Mouse (Mus musculus) embryonic facial prominence, embryonic 11.5 days (tissue): ENCODE measurements at regions not wholly inside any gene's neighbourhood (a gene's known extent, or its start where the extent isn't known, plus 50 kb on each side); places are given as distances from the start of the nearest gene placed in this dataset.
A peak's percentile ranks its signal among the peaks of the same experiment; 100 is the strongest.

ENCODE experiments used
- ATAC-seq: fragments of 200-750 bp; cut with Nextera tagmentation; replicated peaks from 2 replicates; pipeline ENCODE4 v1.8.0; 2017; ENCODE audit warnings: low read depth; ENCODE audit not compliant: insufficient number of reproducible peaks, low FRiP score, low TSS enrichment
- DNase-seq: peaks from one replicate; pipeline ENCODE4 v3.0.0-alpha.2; 2015; ENCODE audit warnings: low spot score
- H3K27ac ChIP-seq: fragments of 300-500 bp; sonication (generic); replicated peaks from 2 replicates; pipeline ENCODE4 v1.5.1; 2014; ENCODE audit warnings: mild to moderate bottlenecking, low read depth, low read length, control low read depth
- H3K27me3 ChIP-seq: fragments of 300-500 bp; sonication (generic); 2 replicates; pipeline ENCODE4 v1.6.1; 2014; ENCODE audit warnings: mild to moderate bottlenecking, low read length, moderate library complexity, mixed read lengths; ENCODE audit not compliant: control insufficient read depth, insufficient read depth
- H3K36me3 ChIP-seq: fragments of 300-500 bp; sonication (generic); replicated peaks from 2 replicates; pipeline ENCODE4 v1.6.1; 2014; ENCODE audit warnings: low read depth, mild to moderate bottlenecking, low read length, moderate library complexity, mixed read lengths; ENCODE audit not compliant: control insufficient read depth, insufficient read depth
- H3K4me1 ChIP-seq: fragments of 300-500 bp; sonication (generic); 2 replicates; pipeline ENCODE4 v1.6.1; 2014; ENCODE audit warnings: low read length, mixed read lengths; ENCODE audit not compliant: control insufficient read depth, insufficient read depth
- H3K4me2 ChIP-seq: fragments of 300-500 bp; sonication (generic); 2 replicates; pipeline ENCODE4 v1.6.1; 2014; ENCODE audit warnings: low read depth, mild to moderate bottlenecking, control low read depth, low read length, moderate library complexity
- H3K4me3 ChIP-seq: fragments of 300-500 bp; sonication (generic); 2 replicates; pipeline ENCODE4 v1.5.1; 2014; ENCODE audit warnings: low read depth, low read length, control low read depth
- H3K9ac ChIP-seq: fragments of 300-500 bp; sonication (generic); replicated peaks from 2 replicates; pipeline ENCODE4 v1.6.1; 2014; ENCODE audit warnings: mild to moderate bottlenecking, control low read depth, low read length
- H3K9me3 ChIP-seq: fragments of 300-500 bp; sonication (generic); replicated peaks from 2 replicates; pipeline ENCODE4 v1.6.1; 2016; ENCODE audit warnings: mild to moderate bottlenecking, low read length, inconsistent platforms, mixed read lengths; ENCODE audit not compliant: control insufficient read depth
- WGBS: fragments of 180-500 bp; shearing (Covaris S2); extraction: QIAGEN DNeasy Blood & Tissue Kit; methylation state at CpG from one replicate; pipeline ENCODE4 v1.1.7; 2014; 5-methylcytosine and 5-hydroxymethylcytosine counted together

DNA sequence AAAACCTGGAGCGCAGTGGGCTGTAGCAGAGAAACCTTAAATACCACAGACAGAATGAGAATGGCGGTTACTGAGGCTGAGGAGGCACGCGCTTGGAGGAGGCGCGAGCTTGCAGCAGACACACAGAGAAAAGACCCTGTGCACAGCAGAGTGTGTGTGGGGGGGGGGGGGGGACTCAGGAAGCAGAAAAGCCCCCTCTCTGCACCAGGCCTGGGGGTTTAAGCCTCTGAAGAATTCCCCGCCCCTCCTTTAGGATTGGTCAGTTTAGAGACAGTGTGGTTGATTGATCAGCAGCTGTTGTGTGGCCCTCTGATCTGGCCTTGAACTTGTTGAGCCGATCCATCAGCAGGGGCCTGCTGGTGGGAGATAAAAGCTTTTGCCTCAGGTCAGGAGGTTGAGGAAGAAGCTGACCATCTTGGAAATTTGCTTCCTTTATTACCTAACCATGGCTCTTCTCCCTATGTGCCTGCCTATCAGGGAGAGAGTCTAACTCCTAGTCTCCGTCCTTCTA is 117.5 kb downstream of the Inhbb start:
- ATAC-seq = no peak
- 27% methylated on average over 9 of the region's 9 CpGs for WGBS
- no peak overlapping the region for H3K27ac ChIP-seq
- no peaks in the 10 kb centered on the region for H3K9me3 ChIP-seq
- no peaks in the 10 kb centered on the region for H3K27me3 ChIP-seq
- H3K4me3 ChIP-seq = no peak overlapping the region
- H3K4me2 ChIP-seq = no peak overlapping the region
- no peaks in the 10 kb centered on the region for H3K36me3 ChIP-seq
- no peak overlapping the region for H3K9ac ChIP-seq
- DNase-seq = peak; percentile 15
- no peaks in the 10 kb centered on the region for H3K4me1 ChIP-seq

DNA sequence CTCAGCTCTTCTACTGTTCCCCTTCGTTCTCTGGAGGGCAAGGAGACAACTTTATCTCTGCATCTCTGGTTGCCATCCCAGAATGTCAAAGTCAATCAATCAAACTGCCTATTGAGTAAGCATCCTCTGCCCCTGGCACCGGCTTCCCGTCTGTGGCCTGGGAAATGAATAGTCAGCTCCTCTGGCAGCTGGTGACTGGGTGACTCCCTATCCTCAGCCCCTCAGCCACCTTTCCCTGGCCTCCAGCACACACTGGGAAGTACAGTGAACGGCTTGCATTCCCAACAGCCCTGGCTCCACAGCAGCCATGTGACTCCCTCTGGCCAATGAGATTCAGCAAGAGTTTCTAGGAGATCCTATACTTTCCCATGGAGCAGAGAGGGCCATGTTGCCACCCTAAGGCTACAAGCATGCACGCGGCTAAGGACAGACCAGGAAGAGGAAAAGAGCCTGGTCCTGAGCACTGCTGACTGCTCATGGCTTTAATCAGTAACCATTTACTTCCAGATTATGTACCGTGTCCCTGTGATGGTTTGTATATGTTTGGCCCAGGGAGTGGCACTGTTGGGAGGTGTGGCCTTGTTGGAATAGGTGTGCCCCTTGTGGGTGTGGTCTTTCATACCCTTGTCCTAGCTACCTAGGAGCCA is 119.6 kb downstream of the Inhbb start:
- no peak for DNase-seq
- no peak for ATAC-seq
- Histone ChIP-seq H3K4me2 (no peak overlapping the region), H3K9ac (no peak overlapping the region), H3K36me3 (no peaks in the 10 kb centered on the region), H3K27me3 (no peaks in the 10 kb centered on the region), H3K27ac (no peak overlapping the region), H3K4me3 (no peak overlapping the region), H3K4me1 (no peaks in the 10 kb centered on the region), H3K9me3 (no peaks in the 10 kb centered on the region)
- WGBS = 72% methylated on average over 7 of the region's 7 CpGs

- Histone ChIP-seq H3K9me3 (no peaks in the 10 kb centered on the region), H3K36me3 (no peaks in the 10 kb centered on the region), H3K4me2 (no peak overlapping the region), H3K4me3 (no peak overlapping the region), H3K27ac (no peak overlapping the region), H3K4me1 (no peaks in the 10 kb centered on the region), H3K9ac (no peak overlapping the region), H3K27me3 (no peaks in the 10 kb centered on the region)
- DNase-seq (no peak), ATAC-seq (no peak)
- 91% methylated on average over 7 of the region's 7 CpGs for WGBS
Measured at GRCm38 (mm10) chr1:119301931-119302330, 120.1 kb downstream of the Inhbb start.

- Histone ChIP-seq H3K27me3 (no peaks in the 10 kb centered on the region), H3K4me1 (no peaks in the 10 kb centered on the region), H3K4me2 (no peak overlapping the region), H3K4me3 (no peak overlapping the region), H3K36me3 (no peaks in the 10 kb centered on the region), H3K9ac (no peak overlapping the region), H3K27ac (no peak overlapping the region), H3K9me3 (no peaks in the 10 kb centered on the region)
- ATAC-seq (no peak), DNase-seq (no peak)
- 87% methylated on average over 11 of the region's 11 CpGs for WGBS
Measured at GRCm38 (mm10) chr1:119301258-119301657, 120.8 kb downstream of the Inhbb start.

DNA sequence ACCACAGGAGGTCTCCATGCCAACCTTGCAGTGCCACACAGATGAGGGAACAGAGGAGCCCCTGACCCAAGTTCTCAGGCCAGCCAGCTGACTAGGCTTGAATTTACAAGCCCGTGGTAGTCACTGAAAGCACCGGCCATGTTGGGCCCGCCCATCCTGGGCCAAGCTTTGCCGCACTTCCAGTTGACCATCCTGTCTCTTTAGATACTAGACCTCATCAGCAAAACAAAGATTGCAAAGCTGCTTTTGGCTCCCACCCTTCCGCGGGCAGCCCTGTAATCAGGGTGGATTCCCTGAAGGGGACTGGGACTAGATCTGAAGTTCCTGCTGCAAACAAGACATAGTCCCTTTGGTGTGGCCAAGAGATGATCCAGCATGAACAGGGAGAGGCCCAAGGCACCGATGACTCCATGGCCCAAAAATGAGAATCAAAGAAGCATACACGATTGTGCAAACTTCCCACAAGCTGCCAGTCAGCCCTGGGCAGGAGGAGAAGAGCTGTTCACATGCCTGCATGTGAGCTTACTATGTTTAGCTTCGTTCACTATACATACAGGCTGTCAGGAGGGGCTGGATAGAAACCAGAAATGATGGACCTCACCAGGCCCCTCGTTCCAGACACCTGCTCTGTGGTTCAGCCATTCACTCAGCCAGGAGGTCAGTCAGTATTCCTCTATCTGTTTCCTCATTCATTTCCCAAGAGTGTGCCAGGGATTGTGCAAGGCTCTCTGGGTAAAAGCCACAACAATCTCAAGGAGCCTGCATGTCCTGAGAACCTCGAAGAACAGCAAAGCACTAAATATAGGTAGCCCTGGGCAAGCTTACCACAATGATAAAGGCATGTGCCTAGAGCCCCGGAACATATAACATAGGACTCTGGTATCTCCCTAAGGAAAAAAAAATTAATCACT is 122.0 kb downstream of the Inhbb start:
- Histone ChIP-seq H3K4me2 (no peak overlapping the region), H3K4me1 (no peaks in the 10 kb centered on the region), H3K36me3 (no peaks in the 10 kb centered on the region), H3K9ac (no peak overlapping the region), H3K9me3 (no peaks in the 10 kb centered on the region), H3K27ac (no peak overlapping the region), H3K27me3 (no peaks in the 10 kb centered on the region), H3K4me3 (no peak overlapping the region)
- 85% methylated on average over 12 of the region's 12 CpGs for WGBS
- DNase-seq (no peak), ATAC-seq (no peak)

- Histone ChIP-seq H3K9me3 (no peaks in the 10 kb centered on the region), H3K4me1 (no peaks in the 10 kb centered on the region), H3K27me3 (no peaks in the 10 kb centered on the region), H3K9ac (no peak overlapping the region), H3K4me2 (no peak overlapping the region), H3K4me3 (no peak overlapping the region), H3K27ac (no peak overlapping the region), H3K36me3 (no peaks in the 10 kb centered on the region)
- ATAC-seq (no peak), DNase-seq (no peak)
- WGBS = 66% methylated on average over 6 of the region's 6 CpGs
Measured at GRCm38 (mm10) chr1:119298696-119299230, 123.3 kb downstream of the Inhbb start.

DNA sequence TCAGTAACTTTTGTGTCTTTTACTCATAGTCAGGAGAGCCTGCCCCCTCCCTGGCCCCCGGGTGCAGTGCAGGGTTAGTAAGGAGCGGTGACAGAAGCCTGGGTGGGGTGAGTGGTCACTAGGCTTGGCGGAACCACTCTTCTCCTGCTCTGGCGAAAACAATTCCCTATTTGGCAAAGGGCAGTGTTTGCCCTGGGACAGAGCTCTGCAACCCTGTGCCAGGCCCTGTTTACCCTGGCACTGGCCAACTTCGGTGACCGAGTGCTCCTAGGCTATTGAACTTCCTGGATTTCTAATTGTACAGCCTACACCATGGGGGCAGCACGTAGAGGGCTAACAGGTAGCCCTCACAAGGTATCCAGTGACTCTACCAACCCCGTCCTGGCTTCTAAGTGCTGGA is 126.9 kb downstream of the Inhbb start:
- WGBS = 88% methylated on average over 8 of the region's 8 CpGs
- Histone ChIP-seq H3K4me1 (no peaks in the 10 kb centered on the region), H3K27ac (no peak overlapping the region), H3K4me3 (no peak overlapping the region), H3K9me3 (no peaks in the 10 kb centered on the region), H3K27me3 (no peaks in the 10 kb centered on the region), H3K4me2 (no peak overlapping the region), H3K36me3 (no peaks in the 10 kb centered on the region), H3K9ac (no peak overlapping the region)
- no peak for DNase-seq
- ATAC-seq = no peak

- H3K36me3 ChIP-seq = no peaks in the 10 kb centered on the region
- H3K4me1 ChIP-seq = no peaks in the 10 kb centered on the region
- H3K27me3 ChIP-seq = no peaks in the 10 kb centered on the region
- ATAC-seq (no peak), DNase-seq (no peak)
- 85% methylated on average over 9 of the region's 9 CpGs for WGBS
- no peaks in the 10 kb centered on the region for H3K9me3 ChIP-seq
- no peak overlapping the region for H3K4me3 ChIP-seq
- H3K27ac ChIP-seq = no peak overlapping the region
- no peak overlapping the region for H3K9ac ChIP-seq
- no peak overlapping the region for H3K4me2 ChIP-seq
Measured at GRCm38 (mm10) chr1:119293839-119294238, 128.2 kb downstream of the Inhbb start.
